Mouse (Mus musculus) cortical plate, adult 2 months (tissue): ENCODE measurements around the gene Siva1. TPM values are rescaled to one million over a fixed set of nuclear protein-coding genes. Genes with fewer than 3 reads are reported as not detected.
A peak's percentile ranks its signal among the peaks of the same experiment; 100 is the strongest.

Experiments
- H3K27ac ChIP-seq: fragments of 200-500 bp; 2 replicates; pipeline ENCODE4 v1.5.1; 2012; ENCODE audit warnings: low read length, control low read depth, inconsistent platforms; ENCODE audit not compliant: insufficient read depth
- H3K4me1 ChIP-seq: fragments of 200-500 bp; 2 replicates; pipeline ENCODE4 v1.6.1; 2011; ENCODE audit warnings: low read length; ENCODE audit not compliant: control insufficient read depth, insufficient read depth
- H3K4me3 ChIP-seq: fragments of 200-500 bp; 2 replicates; pipeline ENCODE4 v1.5.1; 2011; ENCODE audit warnings: mild to moderate bottlenecking, low read length, control low read depth; ENCODE audit not compliant: insufficient read depth
- CTCF ChIP-seq: fragments of 200-500 bp; IDR thresholded peaks from 2 replicates; pipeline ENCODE4 v1.5.1; 2011; ENCODE audit warnings: mild to moderate bottlenecking, control low read depth, low read length; ENCODE audit not compliant: insufficient read depth; ENCODE audit errors: extremely low read depth
- POLR2A ChIP-seq: fragments of 200-500 bp; IDR thresholded peaks from 2 replicates; pipeline ENCODE4 v1.6.1; 2011; ENCODE audit warnings: mild to moderate bottlenecking, low read length, control low read depth; ENCODE audit not compliant: insufficient read depth; ENCODE audit errors: extremely low read depth
- polyA plus RNA-seq: library from polyadenylated mRNA; depleted of rRNA; stranded (reverse); fragments of >200 nt; gene quantifications from 2 replicates; pipeline ENCODE4 v1.2.3, GENCODE M21; 2012

Siva1 gene
- polyA plus RNA-seq, 1 experiment, result 25.6 TPM

DNA sequence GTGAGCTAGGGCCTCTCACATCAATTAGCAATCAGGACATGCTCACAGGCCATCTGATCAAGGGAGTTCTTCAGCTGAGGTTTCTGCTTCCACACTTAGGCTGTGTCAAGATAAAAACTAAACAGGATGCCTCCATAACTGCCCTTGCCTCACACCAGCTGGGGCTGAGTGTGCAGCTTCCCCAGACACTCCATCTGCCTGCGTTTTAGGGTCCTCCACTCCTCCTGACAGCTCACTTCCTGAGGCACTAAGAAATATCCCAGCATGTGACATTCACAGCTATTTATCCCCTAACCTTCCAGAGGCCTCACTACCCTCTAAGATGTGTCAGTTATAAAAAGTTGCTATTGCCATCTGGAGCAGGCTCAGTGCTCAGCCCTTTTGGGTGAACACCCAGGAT is 13.0 kb upstream of the Siva1 start:
- no peak for TF ChIP-seq POLR2A
- no peak for TF ChIP-seq CTCF
- no peak overlapping the region for H3K27ac ChIP-seq
- H3K4me1 ChIP-seq, result no peaks in the 10 kb centered on the region
- no peak overlapping the region for H3K4me3 ChIP-seq

DNA sequence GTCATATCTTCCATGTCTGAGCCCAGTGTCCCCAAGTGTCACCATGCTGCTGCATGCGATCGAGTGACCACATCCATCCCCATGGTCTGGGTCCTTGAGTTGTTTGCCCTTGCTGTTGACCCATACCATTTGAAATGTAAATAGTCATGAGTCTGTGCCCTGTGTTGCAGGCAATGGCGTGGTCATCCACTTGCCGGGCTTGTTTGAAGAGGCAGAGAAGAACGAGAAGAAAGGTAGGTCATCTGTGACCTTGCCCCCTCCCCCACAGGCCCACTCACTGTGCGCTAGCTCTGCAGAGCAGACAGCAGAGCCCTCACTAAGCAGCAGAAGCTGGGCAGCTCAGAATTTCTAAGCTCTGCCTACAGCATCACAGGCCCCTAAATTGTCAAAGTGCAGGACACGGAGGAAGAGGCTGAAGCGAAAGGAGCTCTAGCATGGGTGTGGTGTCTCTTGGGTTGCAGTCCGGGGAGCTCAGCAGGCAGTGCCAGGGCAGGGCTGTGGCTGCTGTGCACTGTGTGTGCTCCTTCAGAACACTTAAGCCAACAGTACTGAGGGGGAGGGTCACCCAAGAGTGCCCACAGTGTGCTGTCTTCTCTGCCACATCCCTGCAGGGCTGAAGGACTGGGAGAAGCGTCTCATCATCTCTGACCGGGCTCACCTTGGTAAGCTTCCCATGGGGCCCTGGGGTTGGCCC is 12.2 kb upstream of the Siva1 start:
- Histone ChIP-seq H3K4me3 (no peak overlapping the region), H3K27ac (no peak overlapping the region), H3K4me1 (no peaks in the 10 kb centered on the region)
- no peak for TF ChIP-seq CTCF

DNA sequence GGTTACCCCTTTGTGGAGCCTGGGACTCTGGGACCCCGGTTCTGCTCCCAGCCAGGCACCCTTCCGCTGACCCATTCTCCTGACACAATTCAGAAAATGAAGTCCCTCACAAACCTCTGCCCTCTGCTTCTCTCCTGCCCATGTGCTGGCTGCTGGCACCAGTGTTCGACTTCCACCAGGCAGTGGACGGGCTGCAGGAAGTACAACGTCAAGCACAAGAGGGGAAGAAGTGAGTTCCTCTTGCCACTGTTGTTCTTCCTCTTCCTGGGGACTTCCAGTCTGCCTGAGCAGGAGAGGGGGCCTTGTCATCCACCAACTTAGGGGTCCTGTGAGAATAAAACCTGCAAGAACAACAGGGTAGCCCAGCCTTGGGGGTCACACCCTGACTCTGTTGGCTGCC is 11.6 kb upstream of the Siva1 start:
- H3K4me1 ChIP-seq, result no peaks in the 10 kb centered on the region
- H3K4me3 ChIP-seq, result no peak overlapping the region
- no peak overlapping the region for H3K27ac ChIP-seq
- TF ChIP-seq POLR2A (no peak), CTCF (no peak)

DNA sequence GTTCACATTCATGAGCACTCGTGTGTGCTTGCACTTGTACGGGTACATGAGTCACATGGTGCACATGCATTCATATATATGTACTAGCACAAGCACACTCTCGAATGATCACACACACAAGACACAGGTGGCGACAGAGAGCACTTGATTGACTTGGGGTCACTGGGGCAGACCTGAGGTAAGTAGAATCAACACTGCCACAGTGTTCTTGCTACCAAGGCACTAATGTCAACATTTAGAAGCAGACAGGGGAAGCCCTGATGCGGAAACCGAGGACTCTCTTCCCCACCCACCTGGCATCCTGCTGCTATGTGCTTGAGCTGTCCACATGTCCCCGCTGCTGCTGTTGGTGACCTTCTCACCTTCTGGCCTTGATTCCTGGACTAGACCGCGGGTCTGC is 10.8 kb upstream of the Siva1 start:
- no peaks in the 10 kb centered on the region for H3K4me1 ChIP-seq
- no peak for TF ChIP-seq CTCF
- TF ChIP-seq POLR2A, result no peak

DNA sequence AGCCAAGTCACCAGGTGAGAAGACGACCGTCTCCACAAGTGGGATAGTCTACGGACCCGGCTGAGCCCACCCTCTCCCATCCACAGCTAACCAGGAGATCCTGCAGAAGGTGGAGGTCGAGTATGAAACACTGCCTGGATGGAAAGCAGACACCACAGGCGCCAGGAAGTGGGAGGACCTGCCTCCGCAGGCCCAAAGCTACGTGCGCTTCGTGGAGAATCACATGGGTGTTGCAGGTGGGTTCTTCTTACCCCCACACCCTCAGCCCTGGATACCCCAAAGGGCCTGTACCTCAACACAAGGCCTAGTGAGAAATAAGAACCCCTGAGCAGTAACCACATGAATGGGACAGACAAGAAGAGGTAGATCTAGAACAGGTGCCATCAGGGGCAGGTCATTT is 5.0 kb upstream of the Siva1 start:
- no peaks in the 10 kb centered on the region for H3K4me1 ChIP-seq
- H3K27ac ChIP-seq, result no peak overlapping the region
- TF ChIP-seq POLR2A, result no peak
- no peak for TF ChIP-seq CTCF
- H3K4me3 ChIP-seq, result no peak overlapping the region

More for the DNA sequence above, 10.8 kb upstream of the Siva1 start:
- Histone ChIP-seq H3K27ac (no peak overlapping the region), H3K4me3 (no peak overlapping the region)

DNA sequence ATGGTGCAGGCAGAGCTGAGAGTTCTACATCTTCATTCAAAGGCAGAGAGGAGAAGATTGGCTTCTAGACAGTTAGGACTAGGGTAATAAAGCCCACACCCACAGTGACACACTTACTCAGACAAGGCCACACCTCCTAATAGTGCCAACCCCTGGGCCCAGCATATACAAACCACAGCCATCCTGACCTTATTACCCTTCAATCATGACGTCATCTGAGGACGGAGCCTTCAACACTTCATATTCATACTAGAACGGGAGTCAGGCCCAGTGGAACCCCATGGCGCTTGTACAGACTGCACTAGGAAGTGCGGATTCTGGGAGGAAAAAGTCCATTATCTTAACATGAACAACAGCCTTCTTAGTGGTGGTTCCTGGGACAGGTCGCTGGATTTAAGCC is 1.4 kb upstream of the Siva1 start:
- no peak overlapping the region for H3K27ac ChIP-seq
- peaks cover 2% of the 10 kb centered on the region; the same call in 1 of the 2 replicates for H3K4me1 ChIP-seq
- TF ChIP-seq CTCF (no peak), POLR2A (no peak)
- no peak overlapping the region for H3K4me3 ChIP-seq

DNA sequence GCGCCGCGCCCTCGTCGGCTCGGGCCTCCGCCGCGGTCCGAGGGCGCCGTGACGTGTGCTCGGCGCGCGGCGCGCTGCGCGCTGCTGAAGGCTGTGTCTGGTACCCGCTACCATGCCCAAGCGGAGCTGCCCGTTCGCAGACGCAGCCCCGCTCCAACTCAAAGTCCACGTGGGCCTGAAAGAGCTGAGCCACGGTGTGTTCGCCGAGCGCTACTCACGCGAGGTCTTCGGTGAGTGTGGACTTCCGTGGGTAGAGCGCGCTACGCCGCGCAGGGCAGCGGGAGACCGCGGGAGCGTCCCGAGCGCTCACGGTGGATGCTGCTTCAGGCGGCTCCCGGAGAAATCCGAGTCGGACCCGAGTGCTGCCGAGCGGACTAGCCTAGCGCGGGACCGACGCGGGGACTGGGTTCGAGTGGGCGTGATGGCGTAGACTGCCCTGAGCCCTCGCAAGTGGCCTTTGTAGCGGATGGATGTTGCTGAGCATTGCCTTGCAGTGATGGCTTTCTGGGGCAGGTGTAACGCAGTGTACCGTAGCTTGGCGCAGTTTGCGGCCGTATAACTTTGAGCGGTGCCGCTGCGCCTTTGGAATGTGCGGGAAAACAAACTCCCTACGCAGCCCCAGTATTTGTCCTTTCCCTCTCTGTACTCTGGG is 502 bp downstream of the Siva1 start:
- peak overlapping the region; percentile 95 for H3K4me3 ChIP-seq
- H3K4me1 ChIP-seq, result peaks cover 2% of the 10 kb centered on the region; the same call in 1 of the 2 replicates
- H3K27ac ChIP-seq, result no peak overlapping the region
- TF ChIP-seq POLR2A (peak; percentile 65), CTCF (no peak)

DNA sequence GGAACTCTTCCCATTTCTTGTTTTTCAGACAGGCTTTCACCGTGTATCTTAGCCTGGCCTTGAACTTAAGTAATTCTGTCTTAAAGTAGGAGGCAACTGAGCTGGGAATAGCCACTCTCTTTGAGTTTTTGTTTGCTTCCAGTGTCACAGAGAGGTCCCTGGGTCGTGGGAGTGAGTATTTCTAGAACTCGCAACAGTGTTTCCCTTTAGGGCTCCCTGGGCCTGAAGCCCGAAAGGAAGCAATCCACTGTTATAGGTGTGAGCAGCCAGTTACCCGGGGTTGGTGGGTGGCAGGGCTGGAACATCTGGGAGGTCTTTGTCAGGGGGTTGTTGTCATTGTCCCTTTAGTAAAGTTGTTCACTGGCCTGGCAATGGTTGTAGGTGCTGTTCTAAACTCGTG is 1.7 kb downstream of the Siva1 start:
- no peak for TF ChIP-seq CTCF
- TF ChIP-seq POLR2A, result no peak
- peaks cover 2% of the 10 kb centered on the region; the same call in 1 of the 2 replicates for H3K4me1 ChIP-seq
- no peak overlapping the region for H3K4me3 ChIP-seq
- H3K27ac ChIP-seq, result no peak overlapping the region

DNA sequence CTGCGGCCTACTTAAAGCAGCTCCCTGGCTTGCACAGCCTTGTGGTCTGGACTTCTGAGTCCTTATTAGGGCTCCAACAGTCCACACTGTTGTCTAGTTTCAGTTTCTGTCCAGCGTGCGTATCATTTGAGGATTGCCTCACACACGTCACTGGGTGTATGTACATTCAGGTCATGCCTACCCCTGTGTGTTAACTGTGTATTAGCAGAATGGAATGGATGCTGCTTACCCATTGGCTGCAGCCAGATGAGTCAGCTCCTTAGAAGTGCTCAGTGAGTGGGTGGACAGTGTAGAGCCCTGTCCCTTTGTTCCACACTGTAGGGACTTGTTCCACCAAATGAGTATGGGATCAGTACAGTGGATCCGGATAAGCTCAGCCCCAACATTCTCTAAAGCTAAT is 3.6 kb downstream of the Siva1 start:
- Histone ChIP-seq H3K4me3 (no peak overlapping the region), H3K4me1 (peaks cover 2% of the 10 kb centered on the region; the same call in 1 of the 2 replicates), H3K27ac (no peak overlapping the region)
- TF ChIP-seq POLR2A (no peak), CTCF (no peak)
